Mouse (Mus musculus) hindbrain, embryonic 16.5 days (tissue): Measurements from ENCODE around the gene Tlr5. TPM values are rescaled to one million over a fixed set of nuclear protein-coding genes. Genes with fewer than 3 reads are reported as not detected.

ENCODE experiments used
- polyA plus RNA-seq: library from polyadenylated mRNA; unstranded; fragments of >200 nt; fragmentation: Nextera tagmentation; extraction: Ambion mirVana; gene quantifications from 2 replicates; pipeline ENCODE4 v1.2.1, GENCODE M21; 2015

The Tlr5 gene
- polyA plus RNA-seq, 1 experiment from 2014 or later, result 0.19 TPM

Other genes starting within 250 kb of the Tlr5 start
- not detected in 2 replicates for gene Ccdc185, start 205.6 kb upstream of the Tlr5 start, polyA plus RNA-seq
- gene Susd4, start 190.9 kb upstream of the Tlr5 start, polyA plus RNA-seq, result 83.1 and 85.0 TPM in 2 replicates